Mouse (Mus musculus): Measurements from ENCODE around the gene A3galt2. TPM values are rescaled to one million over a fixed set of nuclear protein-coding genes. Genes with fewer than 3 reads are reported as not detected.

Gene A3galt2
- polyA plus RNA-seq, 1 experiment from 2014 or later: 0.14 TPM

DNA sequence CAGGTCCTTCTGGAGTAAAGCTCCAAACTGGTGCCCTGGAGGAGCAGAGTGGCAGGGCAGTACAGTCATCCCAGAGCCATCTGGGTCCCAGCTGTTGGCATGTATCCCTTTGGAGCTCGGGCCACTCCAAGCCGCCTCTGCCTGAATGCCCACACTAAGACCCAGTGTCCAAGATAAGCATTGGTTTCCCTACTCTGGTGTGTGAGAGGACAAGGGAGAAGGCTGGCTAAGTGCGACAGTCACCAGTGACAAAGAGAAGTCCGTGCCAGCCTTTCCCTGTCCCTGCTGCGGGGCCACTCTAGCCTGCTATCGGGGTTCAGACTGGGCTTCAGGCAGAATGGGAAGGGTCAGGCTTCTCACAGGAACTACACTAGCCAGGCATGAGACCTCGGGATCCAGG lies 736 bp downstream of the A3galt2 start:
- Histone ChIP-seq H3K4me1 (ENCODE audit: control insufficient read depth, insufficient read depth, low read length) (no peaks in the 10 kb centered on the region; the same call in 1 of the 2 replicates), H3K9ac (ENCODE audit: low read depth, low read length) (no peak overlapping the region), H3K9me3 (replicated peaks; ENCODE audit: control insufficient read depth, low read length, poor library complexity, severe bottlenecking) (no peaks in the 10 kb centered on the region), H3K27ac (ENCODE audit: low read length) (peak overlapping the region; percentile 22; the same call in 1 of the 2 replicates), H3K4me3 (ENCODE audit: low read depth, low read length) (no peak overlapping the region), H3K4me2 (ENCODE audit: low read length) (no peak overlapping the region), H3K27me3 (ENCODE audit: control insufficient read depth, insufficient read depth, low read depth, low read length) (no peaks in the 10 kb centered on the region), H3K36me3 (ENCODE audit: control insufficient read depth, insufficient read depth, low read length) (peaks cover 25% of the 10 kb centered on the region)
- 76% methylated on average over 7 of the region's 7 CpGs for WGBS
- ATAC-seq: no peak

DNA sequence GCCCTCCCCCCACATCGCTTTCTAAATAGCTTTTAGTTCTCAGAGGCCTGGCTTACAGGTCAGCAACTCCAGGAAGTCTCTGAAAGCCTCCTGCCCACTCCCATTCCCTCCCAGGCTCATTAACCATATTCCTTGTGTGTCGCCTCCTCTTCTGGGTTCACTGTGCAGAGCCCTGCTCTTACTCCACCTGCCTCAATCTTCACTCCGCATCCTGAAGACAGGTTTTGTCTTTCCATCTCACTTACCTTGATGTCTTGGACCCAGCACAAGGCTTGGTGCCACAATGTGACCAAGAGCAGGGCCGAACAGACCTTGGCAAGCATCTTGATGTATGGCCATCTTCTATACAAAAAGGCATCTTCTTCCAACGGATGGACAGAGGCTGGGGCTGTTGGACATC lies 4.0 kb downstream of the A3galt2 start:
- H3K9ac ChIP-seq (ENCODE audit: low read depth, low read length): no peak overlapping the region
- no peaks in the 10 kb centered on the region; the same call in 1 of the 2 replicates for H3K9me3 ChIP-seq (replicated peaks; ENCODE audit: control insufficient read depth, low read length, poor library complexity, severe bottlenecking)
- H3K4me2 ChIP-seq (ENCODE audit: low read length): no peak overlapping the region
- H3K4me1 ChIP-seq (ENCODE audit: control insufficient read depth, insufficient read depth, low read length): no peaks in the 10 kb centered on the region; the same call in 1 of the 2 replicates
- no peaks in the 10 kb centered on the region for H3K36me3 ChIP-seq (ENCODE audit: control insufficient read depth, insufficient read depth, low read length)
- no peak for ATAC-seq
- H3K27ac ChIP-seq (ENCODE audit: low read length): no peak overlapping the region
- H3K27me3 ChIP-seq (ENCODE audit: control insufficient read depth, insufficient read depth, low read depth, low read length): no peaks in the 10 kb centered on the region
- H3K4me3 ChIP-seq (ENCODE audit: low read depth, low read length): no peak overlapping the region
- 91% methylated on average over 5 of the region's 5 CpGs for WGBS

DNA sequence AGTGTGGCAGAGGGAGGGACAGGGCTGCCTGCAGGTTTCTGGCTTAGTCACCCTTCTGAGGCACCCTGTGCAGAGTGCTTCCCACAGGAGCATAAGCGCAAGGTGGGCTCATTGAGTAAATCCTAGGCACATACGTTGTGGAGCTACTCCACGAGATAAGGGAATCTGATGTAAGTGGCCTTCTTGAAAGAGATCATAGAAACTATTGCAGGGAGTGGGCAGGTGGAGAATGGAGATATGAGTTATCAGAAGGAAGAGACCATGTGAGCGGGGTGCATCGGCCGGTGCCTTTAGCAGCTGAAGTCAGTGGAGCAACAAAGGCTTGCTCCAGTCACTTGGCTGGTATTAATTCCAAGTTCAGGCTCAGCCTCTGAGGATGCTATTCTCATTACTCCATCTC lies 4.9 kb downstream of the A3galt2 start:
- no peaks in the 10 kb centered on the region for H3K27me3 ChIP-seq (ENCODE audit: control insufficient read depth, insufficient read depth, low read depth, low read length)
- no peak overlapping the region for H3K27ac ChIP-seq (ENCODE audit: low read length)

DNA sequence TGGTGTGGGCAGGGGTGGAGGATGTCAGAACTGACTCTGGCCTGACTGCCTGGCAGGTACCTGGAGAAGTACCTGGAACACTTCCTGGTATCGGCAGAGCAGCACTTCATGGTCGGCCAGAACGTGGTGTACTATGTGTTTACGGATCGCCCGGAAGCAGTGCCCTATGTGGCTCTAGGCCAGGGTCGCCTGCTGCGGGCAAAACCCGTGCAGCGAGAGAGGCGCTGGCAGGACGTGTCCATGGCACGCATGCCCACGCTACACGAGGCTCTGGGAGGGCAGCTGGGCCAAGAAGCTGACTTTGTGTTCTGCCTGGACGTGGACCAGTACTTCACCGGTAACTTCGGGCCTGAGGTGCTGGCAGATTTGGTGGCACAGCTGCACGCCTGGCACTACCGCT lies 11.8 kb downstream of the A3galt2 start:
- WGBS: 96% methylated on average over 20 of the region's 20 CpGs
- ATAC-seq: no peak

More for the DNA sequence above, 4.9 kb downstream of the A3galt2 start:
- H3K4me1 ChIP-seq (ENCODE audit: control insufficient read depth, insufficient read depth, low read length): no peaks in the 10 kb centered on the region; the same call in 1 of the 2 replicates
- no peak overlapping the region for H3K4me3 ChIP-seq (ENCODE audit: low read depth, low read length)
- no peak overlapping the region for H3K9ac ChIP-seq (ENCODE audit: low read depth, low read length)
- no peak overlapping the region for H3K4me2 ChIP-seq (ENCODE audit: low read length)
- WGBS: 88% methylated on average over 6 of the region's 6 CpGs
- ATAC-seq: no peak
- H3K36me3 ChIP-seq (ENCODE audit: control insufficient read depth, insufficient read depth, low read length): no peaks in the 10 kb centered on the region
- H3K9me3 ChIP-seq (replicated peaks; ENCODE audit: control insufficient read depth, low read length, poor library complexity, severe bottlenecking): no peaks in the 10 kb centered on the region; the same call in 1 of the 2 replicates

DNA sequence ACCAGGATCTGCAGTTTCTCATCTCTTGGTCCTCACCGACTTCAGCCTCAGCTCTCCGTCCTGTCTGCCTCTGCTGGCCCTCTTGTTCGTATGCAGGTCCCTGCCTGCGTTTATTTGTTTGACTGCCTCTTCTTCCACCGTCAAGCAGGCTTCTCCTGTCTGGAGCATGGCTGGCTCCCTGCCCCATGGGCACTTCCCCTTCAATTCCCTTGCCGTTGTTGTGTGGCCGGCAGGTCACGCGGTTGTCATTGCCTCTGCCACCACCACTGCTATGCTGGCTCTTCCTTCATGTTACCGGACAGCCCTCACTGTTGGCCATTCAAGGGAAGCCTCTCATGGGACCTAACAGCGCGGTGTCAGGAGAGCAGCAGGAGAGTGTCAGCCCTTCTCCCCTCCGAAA lies 13.0 kb downstream of the A3galt2 start:
- H3K4me3 ChIP-seq (ENCODE audit: low read depth, low read length): no peak overlapping the region
- no peak overlapping the region for H3K27ac ChIP-seq (ENCODE audit: low read length)
- no peaks in the 10 kb centered on the region for H3K27me3 ChIP-seq (ENCODE audit: control insufficient read depth, insufficient read depth, low read depth, low read length)
- no peak for ATAC-seq
- H3K9ac ChIP-seq (ENCODE audit: low read depth, low read length): no peak overlapping the region
- H3K9me3 ChIP-seq (replicated peaks; ENCODE audit: control insufficient read depth, low read length, poor library complexity, severe bottlenecking): no peaks in the 10 kb centered on the region
- no peaks in the 10 kb centered on the region for H3K4me1 ChIP-seq (ENCODE audit: control insufficient read depth, insufficient read depth, low read length)
- no peak overlapping the region for H3K4me2 ChIP-seq (ENCODE audit: low read length)
- peaks cover 6% of the 10 kb centered on the region for H3K36me3 ChIP-seq (ENCODE audit: control insufficient read depth, insufficient read depth, low read length)
- 81% methylated on average over 13 of the region's 13 CpGs for WGBS

More for the DNA sequence above, 11.8 kb downstream of the A3galt2 start:
- H3K4me3 ChIP-seq (ENCODE audit: low read depth, low read length): no peak overlapping the region
- H3K27me3 ChIP-seq (ENCODE audit: control insufficient read depth, insufficient read depth, low read depth, low read length): no peaks in the 10 kb centered on the region
- H3K4me2 ChIP-seq (ENCODE audit: low read length): no peak overlapping the region
- no peaks in the 10 kb centered on the region for H3K4me1 ChIP-seq (ENCODE audit: control insufficient read depth, insufficient read depth, low read length)
- no peak overlapping the region for H3K9ac ChIP-seq (ENCODE audit: low read depth, low read length)
- no peak overlapping the region for H3K27ac ChIP-seq (ENCODE audit: low read length)
- no peaks in the 10 kb centered on the region; the same call in 1 of the 2 replicates for H3K9me3 ChIP-seq (replicated peaks; ENCODE audit: control insufficient read depth, low read length, poor library complexity, severe bottlenecking)
- H3K36me3 ChIP-seq (ENCODE audit: control insufficient read depth, insufficient read depth, low read length): no peaks in the 10 kb centered on the region

DNA sequence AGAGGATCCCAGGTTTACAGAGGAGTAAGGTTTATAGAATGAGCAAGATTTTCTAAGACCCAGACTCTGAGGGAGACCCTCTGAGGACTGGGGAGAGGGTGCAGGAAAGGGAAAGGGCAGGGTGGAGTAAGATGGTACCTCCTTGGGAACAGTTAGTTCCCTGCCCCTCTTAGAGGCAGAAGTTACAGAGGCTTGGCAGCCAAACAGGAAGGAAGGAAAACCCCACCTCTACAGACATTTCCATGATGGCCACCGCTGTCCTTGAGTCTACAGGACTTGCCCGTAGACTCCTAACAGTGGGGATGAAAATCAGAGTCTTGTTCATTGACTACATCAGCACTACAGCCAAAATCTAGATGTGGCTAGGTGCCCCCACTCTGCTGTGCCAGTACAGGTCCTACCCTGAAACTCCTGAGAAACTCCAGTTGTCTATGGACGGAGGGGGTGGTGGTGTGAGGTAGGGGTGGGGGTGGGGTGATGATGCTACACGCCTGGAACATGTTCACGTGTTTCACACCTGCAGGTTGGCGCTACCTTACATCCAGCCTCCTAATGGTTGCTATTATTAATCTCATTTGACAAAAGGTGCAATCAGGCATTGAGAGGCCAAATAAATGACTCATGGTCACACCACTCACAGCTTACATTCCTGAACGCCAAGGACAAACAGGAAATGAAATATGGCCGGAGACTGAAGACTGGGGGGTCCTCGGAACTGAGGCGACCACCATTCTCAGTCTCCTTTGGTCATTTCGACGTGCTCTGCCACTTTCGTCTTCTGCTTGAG lies 14.6 kb downstream of the A3galt2 start:
- Histone ChIP-seq H3K4me3 (ENCODE audit: low read depth, low read length) (no peak overlapping the region), H3K9me3 (replicated peaks; ENCODE audit: control insufficient read depth, low read length, poor library complexity, severe bottlenecking) (no peaks in the 10 kb centered on the region), H3K4me1 (ENCODE audit: control insufficient read depth, insufficient read depth, low read length) (no peaks in the 10 kb centered on the region), H3K27me3 (ENCODE audit: control insufficient read depth, insufficient read depth, low read depth, low read length) (no peaks in the 10 kb centered on the region), H3K27ac (ENCODE audit: low read length) (no peak overlapping the region), H3K36me3 (ENCODE audit: control insufficient read depth, insufficient read depth, low read length) (peaks cover 17% of the 10 kb centered on the region), H3K9ac (ENCODE audit: low read depth, low read length) (no peak overlapping the region), H3K4me2 (ENCODE audit: low read length) (no peak overlapping the region)
- 87% methylated on average over 13 of the region's 13 CpGs for WGBS
- ATAC-seq: no peak

DNA sequence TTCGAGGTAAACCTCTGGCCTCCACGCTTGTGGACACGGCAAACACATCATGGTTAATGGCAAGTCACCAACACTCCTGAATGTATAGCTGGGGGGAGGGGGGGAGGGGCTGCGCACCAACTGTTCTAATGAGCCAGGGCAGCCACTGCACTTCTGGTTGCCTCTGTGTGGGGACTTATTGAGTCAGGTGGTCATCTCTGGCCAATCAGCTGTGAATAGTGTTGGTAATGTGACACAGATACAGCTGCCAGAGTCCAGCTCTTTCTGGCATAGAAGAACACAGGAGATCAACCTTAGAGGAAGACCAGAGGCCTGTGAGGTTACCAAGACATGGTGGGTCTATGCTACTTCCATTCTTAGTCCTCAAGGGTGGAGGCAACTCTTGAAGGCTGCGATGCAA lies 15.5 kb downstream of the A3galt2 start:
- 87% methylated on average over 5 of the region's 5 CpGs for WGBS
- no peak for ATAC-seq
- H3K9ac ChIP-seq (ENCODE audit: low read depth, low read length): no peak overlapping the region
- no peaks in the 10 kb centered on the region for H3K9me3 ChIP-seq (replicated peaks; ENCODE audit: control insufficient read depth, low read length, poor library complexity, severe bottlenecking)
- H3K4me2 ChIP-seq (ENCODE audit: low read length): no peak overlapping the region
- H3K27me3 ChIP-seq (ENCODE audit: control insufficient read depth, insufficient read depth, low read depth, low read length): no peaks in the 10 kb centered on the region
- no peak overlapping the region for H3K27ac ChIP-seq (ENCODE audit: low read length)
- H3K4me3 ChIP-seq (ENCODE audit: low read depth, low read length): no peak overlapping the region
- H3K36me3 ChIP-seq (ENCODE audit: control insufficient read depth, insufficient read depth, low read length): peaks cover 24% of the 10 kb centered on the region
- H3K4me1 ChIP-seq (ENCODE audit: control insufficient read depth, insufficient read depth, low read length): no peaks in the 10 kb centered on the region

DNA sequence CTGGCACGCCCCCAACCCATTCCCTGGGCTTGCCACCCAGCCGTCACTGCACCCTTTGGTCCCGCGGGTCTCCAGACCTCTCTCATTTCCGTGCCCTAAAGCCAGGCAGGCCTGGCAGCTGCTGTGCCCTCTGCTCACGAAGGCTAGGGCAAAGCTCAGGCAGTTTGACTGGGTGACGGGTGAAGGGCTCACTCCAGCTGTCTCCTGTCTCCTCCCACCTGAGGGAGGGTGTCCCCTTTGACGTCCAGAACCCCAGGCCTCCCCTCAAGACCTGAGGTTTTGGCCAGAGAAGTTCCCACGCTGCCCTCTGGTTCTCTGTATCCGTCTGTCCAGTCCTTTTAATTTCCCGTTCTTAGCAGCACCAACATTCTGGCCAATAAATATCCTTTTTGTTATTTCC lies 18.7 kb downstream of the A3galt2 start:
- H3K27ac ChIP-seq (ENCODE audit: low read length): no peak overlapping the region
- H3K27me3 ChIP-seq (ENCODE audit: control insufficient read depth, insufficient read depth, low read depth, low read length): no peaks in the 10 kb centered on the region
- H3K9ac ChIP-seq (ENCODE audit: low read depth, low read length): no peak overlapping the region
- peaks cover 36% of the 10 kb centered on the region for H3K36me3 ChIP-seq (ENCODE audit: control insufficient read depth, insufficient read depth, low read length)
- no peak for ATAC-seq
- no peaks in the 10 kb centered on the region for H3K9me3 ChIP-seq (replicated peaks; ENCODE audit: control insufficient read depth, low read length, poor library complexity, severe bottlenecking)
- no peak overlapping the region for H3K4me3 ChIP-seq (ENCODE audit: low read depth, low read length)
- no peak overlapping the region for H3K4me2 ChIP-seq (ENCODE audit: low read length)
- WGBS: 85% methylated on average over 11 of the region's 11 CpGs
- H3K4me1 ChIP-seq (ENCODE audit: control insufficient read depth, insufficient read depth, low read length): no peaks in the 10 kb centered on the region

DNA sequence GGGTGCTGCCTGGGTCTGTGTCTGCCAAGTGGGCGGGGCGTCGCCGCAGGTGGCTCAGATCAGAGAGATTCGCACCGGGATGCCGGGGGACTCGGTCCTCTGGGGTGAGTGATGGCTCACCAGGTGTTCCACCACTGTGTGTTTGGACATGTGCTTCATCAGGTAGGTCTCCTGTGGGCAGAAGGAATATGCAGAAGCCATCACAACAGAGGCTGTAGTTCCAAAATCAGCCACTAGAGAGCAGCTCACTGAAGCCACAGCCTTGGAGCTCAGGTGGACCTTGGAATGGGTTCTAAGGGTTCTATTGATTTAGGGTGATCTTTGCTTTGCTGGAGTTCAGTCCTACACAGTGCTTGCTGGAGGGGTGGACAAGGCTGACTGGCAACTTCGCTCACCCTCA lies 19.3 kb downstream of the A3galt2 start:
- no peaks in the 10 kb centered on the region for H3K9me3 ChIP-seq (replicated peaks; ENCODE audit: control insufficient read depth, low read length, poor library complexity, severe bottlenecking)
- no peak overlapping the region for H3K4me3 ChIP-seq (ENCODE audit: low read depth, low read length)
- no peak overlapping the region for H3K27ac ChIP-seq (ENCODE audit: low read length)
- no peaks in the 10 kb centered on the region for H3K4me1 ChIP-seq (ENCODE audit: control insufficient read depth, insufficient read depth, low read length)
- no peak for ATAC-seq
- no peak overlapping the region for H3K4me2 ChIP-seq (ENCODE audit: low read length)
- 91% methylated on average over 9 of the region's 9 CpGs for WGBS
- no peak overlapping the region for H3K9ac ChIP-seq (ENCODE audit: low read depth, low read length)
- peaks cover 38% of the 10 kb centered on the region for H3K36me3 ChIP-seq (ENCODE audit: control insufficient read depth, insufficient read depth, low read length)
- H3K27me3 ChIP-seq (ENCODE audit: control insufficient read depth, insufficient read depth, low read depth, low read length): no peaks in the 10 kb centered on the region

Measured in midbrain, embryonic 16.5 days (tissue).